Mouse (Mus musculus) MN1 (cell line): ENCODE results near the gene Psmb9.
"Not testable (repeated sequence)": the region's sequence is repeated elsewhere in the genome, so short reads cannot be mapped to it uniquely, and the experiment has no call there.

Experiments used
- DNase-seq: peaks from one replicate; pipeline ENCODE4 v3.0.0-alpha.2; 2016; ENCODE audit warnings: low spot score

Psmb9 gene

GRCm38 (mm10) chr17:34183564-34184219 is 3.9 kb downstream of the Psmb9 start:
- no peak for DNase-seq

GRCm38 (mm10) chr17:34179913-34180859 is 7.4 kb downstream of the Psmb9 start:
- no peak for DNase-seq

- DNase-seq, result no peak
Measured at GRCm38 (mm10) chr17:34179019-34179418, 8.5 kb downstream of the Psmb9 start.

GRCm38 (mm10) chr17:34177179-34177578 is 10.4 kb downstream of the Psmb9 start:
- DNase-seq, result no peak

GRCm38 (mm10) chr17:34174075-34174474 is 13.5 kb downstream of the Psmb9 start:
- DNase-seq, result no peak

GRCm38 (mm10) chr17:34172528-34172927 is 15.0 kb downstream of the Psmb9 start:
- DNase-seq, result no peak

- peak; percentile 81 for DNase-seq
Measured at GRCm38 (mm10) chr17:34170877-34171498, 16.6 kb downstream of the Psmb9 start.

GRCm38 (mm10) chr17:34170487-34170876 is 17.1 kb downstream of the Psmb9 start:
- no peak for DNase-seq

- peak; percentile 71 for DNase-seq
Measured at GRCm38 (mm10) chr17:34169279-34169678, 18.3 kb downstream of the Psmb9 start.

GRCm38 (mm10) chr17:34165033-34165730 is 22.4 kb downstream of the Psmb9 start:
- no peak for DNase-seq

GRCm38 (mm10) chr17:34164202-34164895 is 23.2 kb downstream of the Psmb9 start:
- DNase-seq, result peak; percentile 47

- no peak for DNase-seq
Measured at GRCm38 (mm10) chr17:34155534-34155933, 32.0 kb downstream of the Psmb9 start.

- peak; percentile 77 for DNase-seq
Measured at GRCm38 (mm10) chr17:34152923-34153322, 34.6 kb downstream of the Psmb9 start, which contains the start of gene H2-DMb1. H2-DMb1 (plus strand) TSS chr17:34153072.

- no peak for DNase-seq
Measured at GRCm38 (mm10) chr17:34144960-34145371, 42.6 kb downstream of the Psmb9 start.

GRCm38 (mm10) chr17:34144221-34144620 is 43.3 kb downstream of the Psmb9 start:
- not testable (repeated sequence) for DNase-seq

GRCm38 (mm10) chr17:34143461-34143860 is 44.1 kb downstream of the Psmb9 start:
- DNase-seq, result no peak

- peak; percentile 44 for DNase-seq
Measured at GRCm38 (mm10) chr17:34143033-34143432, 44.5 kb downstream of the Psmb9 start, which contains the start of gene H2-DMb2. H2-DMb2 (plus strand) TSS chr17:34143307.

- DNase-seq, result no peak
Measured at GRCm38 (mm10) chr17:34142456-34143010, 45.0 kb downstream of the Psmb9 start.

- no peak for DNase-seq
Measured at GRCm38 (mm10) chr17:34141448-34141847, 46.1 kb downstream of the Psmb9 start.

- DNase-seq, result no peak
Measured at GRCm38 (mm10) chr17:34140240-34140639, 47.3 kb downstream of the Psmb9 start.

- no peak for DNase-seq
Measured at GRCm38 (mm10) chr17:34139416-34139815, 48.1 kb downstream of the Psmb9 start.
